Mouse (Mus musculus) kidney, adult 2 months (tissue): ENCODE results near the gene Dctn1.

Source experiments
- CTCF ChIP-seq: fragments of 200-500 bp; conservative IDR thresholded peaks from 2 replicates; pipeline ENCODE4 v1.5.1; 2011; ENCODE audit warnings: low read depth, mild to moderate bottlenecking, control low read depth, low read length, moderate library complexity, mixed read lengths; ENCODE audit not compliant: insufficient read depth, insufficient read length
- POLR2A ChIP-seq: fragments of 200-500 bp; IDR thresholded peaks from one replicate; pipeline ENCODE4 v1.6.1; 2011; ENCODE audit warnings: low read depth, low read length, control low read depth

GRCm38 (mm10) chr6:83151721-83152120 lies 14.0 kb upstream of the Dctn1 start:
- TF ChIP-seq CTCF, result no peak
- TF ChIP-seq POLR2A, result no peak
